Mouse (Mus musculus) urinary bladder, postnatal 36 days (tissue): Measurements from ENCODE around the gene Mrvi1.
"Not testable (repeated sequence)": the region's sequence is repeated elsewhere in the genome, so short reads cannot be mapped to it uniquely, and the experiment has no call there.

Experiments
- DNase-seq, 2 experiments: peaks; one replicate each; pipeline ENCODE4 v3.0.0; 2022; ENCODE audit warnings: low spot score in 2 of 2, mixed read lengths in 1 of 2

The Mrvi1 gene

GRCm38 (mm10) chr7:110941116-110941521 lies 41.1 kb downstream of the Mrvi1 start:
- DNase-seq, result no peak

GRCm38 (mm10) chr7:110935815-110936762 lies 46.2 kb downstream of the Mrvi1 start:
- DNase-seq, result no peak

DNA sequence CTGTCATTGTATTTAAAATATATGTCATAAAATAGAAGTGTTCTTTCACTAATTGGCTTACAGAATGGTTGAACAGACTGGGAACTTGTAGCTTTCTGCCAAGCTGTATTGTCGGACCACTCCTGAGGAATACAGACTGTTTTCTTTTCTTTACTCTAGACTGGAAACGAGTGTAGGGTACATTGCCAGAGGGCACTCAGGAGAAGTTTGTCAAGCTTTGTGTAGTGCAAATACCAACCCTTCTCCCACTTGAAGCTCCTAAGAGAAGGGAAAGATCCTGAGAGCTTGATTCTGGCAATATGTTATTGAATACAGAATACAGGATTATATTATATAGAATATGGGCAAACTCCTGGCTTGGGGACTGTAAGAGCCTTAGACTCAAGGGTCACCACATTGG lies 48.3 kb downstream of the Mrvi1 start:
- DNase-seq, result no peak

DNA sequence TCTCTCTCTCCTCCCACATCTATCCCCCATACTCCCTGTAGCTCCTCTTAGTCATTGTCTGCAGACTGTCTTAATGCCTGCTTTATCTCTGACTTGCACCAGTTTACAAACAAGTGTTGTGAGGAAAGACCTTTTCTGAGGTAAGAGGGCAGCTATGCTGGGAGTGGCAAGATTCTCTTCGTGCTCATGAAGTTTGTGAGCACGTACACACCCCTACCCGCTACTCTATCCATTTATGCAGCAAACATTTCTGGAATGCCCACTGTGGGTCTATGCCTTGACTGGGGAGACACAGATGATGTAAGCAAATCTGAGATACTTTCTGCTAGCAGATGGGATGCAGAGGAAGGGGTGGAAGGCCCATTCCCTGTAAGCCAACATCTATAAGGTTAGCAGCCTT lies 48.9 kb downstream of the Mrvi1 start:
- DNase-seq, result no peak

- peak; percentile 35 to 45 for DNase-seq
These were observed 52.0 kb downstream of the Mrvi1 start for GRCm38 (mm10) chr7:110930118-110930854.

GRCm38 (mm10) chr7:110926562-110926961 lies 55.7 kb downstream of the Mrvi1 start:
- no peak for DNase-seq

- no peak for DNase-seq
These were observed 61.7 kb downstream of the Mrvi1 start for GRCm38 (mm10) chr7:110920331-110921261.

GRCm38 (mm10) chr7:110919721-110920120 lies 62.5 kb downstream of the Mrvi1 start:
- no peak for DNase-seq

DNA sequence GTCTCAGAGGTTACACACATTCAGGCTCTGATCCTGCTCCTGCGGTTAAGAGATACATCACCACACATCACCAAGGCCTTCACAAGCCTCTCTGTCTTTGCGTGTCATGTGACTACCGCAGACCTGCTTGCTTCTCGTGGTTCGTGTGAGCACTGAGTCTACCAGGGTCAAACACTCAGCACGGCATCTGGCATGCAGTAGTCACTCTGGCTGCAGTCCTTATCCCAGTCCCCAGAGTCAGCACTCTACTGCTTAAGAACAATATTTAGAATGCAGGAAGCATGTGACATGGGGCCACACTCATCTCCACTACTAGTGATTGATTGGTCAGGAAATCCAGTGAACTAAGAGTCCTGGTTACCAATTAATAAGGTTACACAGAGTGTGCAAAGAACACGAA lies 66.3 kb downstream of the Mrvi1 start:
- DNase-seq, result no peak

- DNase-seq, result no peak
These were observed 67.7 kb downstream of the Mrvi1 start for GRCm38 (mm10) chr7:110914531-110914930.

GRCm38 (mm10) chr7:110913754-110914153 lies 68.5 kb downstream of the Mrvi1 start:
- no peak for DNase-seq

- no peak for DNase-seq
These were observed 73.8 kb downstream of the Mrvi1 start for GRCm38 (mm10) chr7:110908209-110909144.

DNA sequence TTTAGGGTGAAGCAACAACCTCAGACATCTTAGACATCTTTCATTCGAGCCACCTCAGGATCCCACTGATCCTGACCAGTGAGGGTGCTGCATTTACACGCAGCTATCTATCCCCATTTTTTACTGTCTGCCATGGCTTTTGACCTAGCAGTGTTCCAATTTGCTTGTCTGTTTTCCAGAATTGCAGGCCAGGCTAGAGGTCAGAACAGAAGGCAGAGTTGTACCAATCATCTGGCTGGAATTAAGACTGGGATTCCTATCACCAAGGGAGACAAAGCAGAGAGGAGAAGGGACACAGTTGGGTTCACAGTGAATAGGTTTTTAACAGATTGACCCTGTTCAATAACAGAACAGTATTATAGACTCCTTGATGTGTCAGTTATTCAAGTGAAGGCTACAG lies 75.7 kb downstream of the Mrvi1 start:
- DNase-seq, result no peak

GRCm38 (mm10) chr7:110903226-110903625 lies 79.0 kb downstream of the Mrvi1 start:
- DNase-seq, result no peak

- no peak for DNase-seq
These were observed 85.1 kb downstream of the Mrvi1 start for GRCm38 (mm10) chr7:110897202-110897601.

DNA sequence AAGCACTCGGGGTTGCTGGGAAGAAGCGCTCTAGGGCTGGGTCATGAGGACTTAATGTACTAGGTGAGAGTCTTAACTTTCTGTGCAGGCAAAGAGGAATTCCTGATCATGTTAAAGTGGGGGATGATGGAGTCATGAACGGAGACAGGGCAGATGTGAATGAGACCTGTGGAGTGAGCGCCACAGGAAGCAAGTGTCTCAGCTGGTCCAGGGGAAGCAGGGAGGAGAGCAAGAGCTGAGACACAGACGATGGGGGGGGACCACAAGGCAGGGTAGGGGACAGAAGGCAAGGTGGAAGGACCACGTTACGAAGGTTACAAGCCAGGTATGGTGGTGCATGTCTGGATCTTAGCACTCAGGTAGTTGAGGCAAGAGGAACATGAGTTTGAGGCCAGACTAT lies 85.8 kb downstream of the Mrvi1 start:
- no peak for DNase-seq

DNA sequence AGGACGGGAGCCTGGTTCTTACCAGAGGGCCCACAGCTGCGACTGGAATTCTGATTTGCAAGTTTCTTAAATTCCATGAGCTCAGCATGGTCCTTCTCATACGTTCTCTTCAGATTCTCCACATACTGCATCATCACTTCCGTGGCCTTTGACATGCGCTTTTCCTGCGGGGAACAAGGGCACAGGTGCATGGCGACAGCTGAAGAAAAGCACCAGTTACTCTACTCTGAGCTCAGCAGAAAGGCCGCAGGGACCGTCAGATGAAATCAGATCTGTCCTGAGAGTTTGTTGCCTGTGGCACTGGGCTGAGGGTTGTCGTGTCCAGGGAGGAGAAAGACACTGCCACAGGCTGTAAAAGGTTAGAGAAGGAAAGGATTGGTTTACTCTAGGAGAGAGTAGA lies 86.5 kb downstream of the Mrvi1 start:
- DNase-seq, result not testable (repeated sequence)

DNA sequence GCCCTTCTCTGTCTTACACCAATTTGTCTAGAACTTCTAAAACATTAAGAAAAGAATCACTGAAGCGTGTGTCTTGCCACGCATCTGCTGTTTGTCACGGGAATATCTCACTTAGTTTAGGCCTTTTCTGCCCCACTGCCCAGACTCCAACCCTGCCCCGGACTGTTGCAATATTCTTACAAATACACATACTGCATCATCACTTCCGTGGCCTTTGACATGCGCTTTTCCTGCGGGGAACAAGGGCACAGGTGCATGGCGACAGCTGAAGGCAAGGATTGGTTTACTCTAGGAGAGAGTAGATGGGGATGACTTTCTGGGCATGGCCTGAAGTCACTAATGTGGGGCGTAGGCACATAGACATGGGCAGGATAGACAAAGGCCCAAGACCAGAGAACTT lies 87.6 kb downstream of the Mrvi1 start:
- no peak for DNase-seq

DNA sequence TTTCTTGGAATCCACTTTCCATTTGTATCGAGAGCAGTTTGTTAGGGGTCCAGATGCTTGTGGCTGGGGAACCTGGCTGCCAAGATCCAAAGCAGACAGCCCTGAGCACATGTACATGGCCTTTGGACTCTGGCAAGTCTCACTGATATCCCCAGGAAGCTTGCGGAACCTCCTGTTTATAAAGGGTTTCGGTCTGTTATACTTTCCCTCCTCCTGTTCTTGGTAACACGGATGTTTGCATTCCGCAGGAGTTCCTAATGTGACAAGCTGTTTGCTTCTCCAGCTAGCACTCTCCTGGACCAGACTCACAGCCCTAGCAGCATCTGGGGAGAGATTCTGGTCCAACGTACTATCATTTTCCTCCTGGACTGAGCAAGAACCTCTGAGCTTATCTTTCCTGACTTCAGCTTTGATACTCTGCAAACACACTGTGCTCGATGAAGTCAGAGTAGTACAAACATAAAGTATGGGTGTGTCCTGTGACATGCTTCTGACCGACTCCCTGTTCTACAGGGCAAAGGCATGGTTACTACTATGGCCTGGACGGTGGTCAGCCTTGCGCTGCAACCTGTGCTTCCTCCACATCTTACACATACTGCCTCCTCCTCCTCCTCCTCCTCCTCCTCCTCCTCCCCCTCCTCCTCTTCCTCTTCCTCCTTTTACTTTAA lies 88.2 kb downstream of the Mrvi1 start:
- peak; percentile 11 to 23 for DNase-seq

- DNase-seq, result peak; percentile 23 to 61
These were observed 90.7 kb downstream of the Mrvi1 start for GRCm38 (mm10) chr7:110891501-110891986.
